Mouse (Mus musculus): Measurements from ENCODE around the gene Tpst1.
A peak's percentile ranks its signal among the peaks of the same experiment; 100 is the strongest.

Gene Tpst1

DNA sequence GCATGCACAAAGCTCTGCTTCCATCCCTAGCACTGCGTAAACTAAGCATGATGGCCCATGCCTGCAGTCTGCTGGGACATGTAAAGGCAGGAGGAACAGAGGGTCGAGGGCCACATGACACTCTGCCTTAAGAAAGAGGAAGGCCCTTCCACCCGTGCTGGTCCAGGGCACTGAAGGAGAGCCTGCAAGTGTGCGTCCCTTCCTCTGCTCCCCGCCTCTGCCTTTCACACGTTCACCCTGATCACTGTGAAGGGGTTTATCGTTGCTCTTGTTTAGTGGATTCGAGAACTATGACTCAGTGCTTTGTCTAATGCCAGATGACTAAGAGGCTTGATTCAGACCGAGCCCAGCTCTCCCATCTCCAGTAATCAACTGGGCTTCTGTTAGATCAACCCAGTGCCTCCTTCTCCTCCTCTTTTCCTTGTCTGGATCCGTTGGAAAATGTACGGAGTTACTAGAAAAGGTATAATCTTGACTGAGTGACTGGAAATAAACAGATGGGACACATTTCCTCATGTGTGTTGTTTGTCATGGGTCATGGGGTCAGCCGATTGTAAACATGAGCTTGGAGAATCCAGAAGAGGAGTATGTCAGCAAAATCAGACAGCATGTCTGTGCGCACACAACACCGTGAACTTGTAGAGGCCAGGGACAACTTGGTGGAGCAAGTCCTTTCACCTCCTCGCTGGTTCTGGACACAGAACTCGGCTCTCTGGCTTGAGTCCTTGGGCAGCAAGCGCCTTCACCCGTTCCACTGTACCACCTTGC, 16.7 kb downstream of the Tpst1 start:
- no peak for DNase-seq (ENCODE audit: low spot score)

DNA sequence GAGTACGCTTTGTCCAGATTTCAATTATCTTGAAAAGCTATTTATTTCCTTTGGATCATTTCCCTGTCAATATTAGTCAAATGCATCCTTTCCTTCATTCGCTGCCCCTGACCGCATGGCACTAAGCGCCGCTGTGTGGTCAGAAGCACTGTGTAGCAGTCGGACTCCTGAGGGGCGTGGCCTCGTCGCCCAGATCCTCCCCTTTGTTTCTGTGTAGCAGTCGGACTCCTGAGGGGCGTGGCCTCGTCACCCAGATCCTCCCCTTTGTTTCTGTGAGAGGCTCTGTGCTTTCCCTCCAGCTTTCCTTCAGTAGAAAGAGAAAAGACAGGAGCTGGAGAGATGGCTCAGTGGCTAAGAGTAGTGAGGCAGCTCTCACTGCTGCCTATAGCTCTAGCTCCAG, 23.6 kb downstream of the Tpst1 start:
- no peak for DNase-seq (ENCODE audit: low spot score)

DNA sequence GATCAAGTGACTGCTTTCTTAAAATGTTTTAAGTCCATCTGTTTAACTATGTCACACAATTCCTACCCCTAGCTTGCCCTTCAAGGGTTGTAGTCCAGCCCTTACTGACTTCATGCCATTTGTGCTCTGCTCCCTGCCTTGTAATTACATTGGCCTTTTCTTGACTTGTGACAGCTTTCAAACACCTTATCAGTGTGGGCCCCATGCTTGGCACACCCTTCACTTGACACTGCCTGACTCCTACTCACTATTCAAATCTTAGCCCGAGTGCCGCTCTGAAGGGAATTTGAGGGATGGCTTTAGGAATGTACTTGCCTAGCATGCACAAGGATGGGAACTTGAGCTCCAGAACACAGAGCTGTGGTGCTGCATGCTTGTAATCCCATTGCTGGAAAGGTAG, 24.7 kb downstream of the Tpst1 start:
- DNase-seq (ENCODE audit: low spot score), result no peak

DNA sequence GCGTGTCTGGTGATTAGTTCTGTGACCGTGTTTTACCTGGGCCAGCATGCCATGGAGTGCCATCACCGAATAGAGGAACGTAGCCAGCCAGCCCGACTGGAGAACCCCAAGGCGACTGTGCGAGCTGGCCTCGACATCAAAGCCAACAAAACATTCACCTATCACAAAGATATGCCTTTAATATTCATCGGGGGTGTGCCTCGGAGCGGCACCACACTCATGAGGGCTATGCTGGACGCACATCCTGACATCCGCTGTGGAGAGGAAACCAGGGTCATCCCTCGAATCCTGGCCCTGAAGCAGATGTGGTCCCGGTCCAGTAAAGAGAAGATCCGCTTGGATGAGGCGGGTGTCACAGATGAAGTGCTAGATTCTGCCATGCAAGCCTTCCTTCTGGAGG, 28.6 kb downstream of the Tpst1 start:
- DNase-seq (ENCODE audit: low spot score), result no peak

DNA sequence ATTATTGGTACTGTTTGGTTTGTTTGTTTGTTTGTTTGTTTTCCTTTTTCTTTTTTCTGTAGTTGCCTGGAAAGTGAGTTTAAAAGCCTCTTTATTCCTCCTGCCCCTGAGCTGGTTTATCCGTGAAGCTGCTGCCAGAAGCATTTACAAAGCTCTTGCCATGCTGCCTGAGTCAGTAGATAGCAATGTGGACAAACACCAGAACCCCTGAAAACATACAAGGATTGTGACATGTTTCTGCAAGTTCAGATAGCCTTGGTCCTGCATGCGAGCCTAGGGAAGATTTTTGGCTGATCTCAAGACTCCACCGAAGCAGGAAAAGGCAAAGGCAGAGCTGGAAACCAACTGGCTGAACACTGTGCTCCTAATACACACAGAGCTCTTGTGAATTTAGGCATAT, 36.2 kb downstream of the Tpst1 start:
- no peak for DNase-seq (ENCODE audit: low spot score)

DNA sequence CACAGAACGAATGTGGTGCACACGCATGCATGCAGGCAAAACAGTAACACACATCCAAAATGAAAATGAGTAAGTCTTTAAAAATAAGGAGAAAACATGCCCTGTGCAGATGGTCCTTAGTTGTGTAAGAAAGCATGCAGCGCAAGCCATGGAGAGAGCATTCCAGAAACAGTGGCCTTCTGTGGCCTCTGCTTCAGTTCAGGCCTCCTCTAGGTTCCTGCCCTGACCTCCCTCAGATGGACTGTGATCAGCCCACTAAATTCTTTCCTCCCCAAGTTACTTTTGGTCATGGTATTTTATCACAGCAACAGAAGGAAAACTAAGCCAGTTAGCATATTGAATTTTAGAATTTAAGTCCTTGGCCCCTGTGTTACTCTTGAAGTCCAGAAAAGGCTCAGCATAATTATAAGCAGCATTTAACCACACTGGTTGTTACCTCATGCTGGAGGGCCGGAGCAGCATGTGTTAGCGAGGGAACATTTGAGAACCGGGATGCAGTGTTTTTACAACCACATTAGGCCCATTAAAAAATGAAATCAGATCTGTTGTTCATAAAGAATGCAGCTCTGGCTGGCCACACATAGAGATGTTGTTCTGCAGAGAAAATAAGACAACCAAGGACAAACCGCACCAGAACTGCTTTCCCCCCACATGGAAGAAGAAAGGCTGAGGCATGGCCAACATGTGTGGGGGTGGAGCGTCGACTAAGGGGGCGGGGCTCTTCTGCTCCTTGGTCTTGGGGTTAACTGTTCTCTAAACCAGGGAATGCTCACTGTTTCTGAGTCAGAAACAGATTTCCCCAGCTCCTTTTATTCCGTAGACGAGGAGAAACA, 37.7 kb downstream of the Tpst1 start:
- no peak for DNase-seq (ENCODE audit: low spot score)

DNA sequence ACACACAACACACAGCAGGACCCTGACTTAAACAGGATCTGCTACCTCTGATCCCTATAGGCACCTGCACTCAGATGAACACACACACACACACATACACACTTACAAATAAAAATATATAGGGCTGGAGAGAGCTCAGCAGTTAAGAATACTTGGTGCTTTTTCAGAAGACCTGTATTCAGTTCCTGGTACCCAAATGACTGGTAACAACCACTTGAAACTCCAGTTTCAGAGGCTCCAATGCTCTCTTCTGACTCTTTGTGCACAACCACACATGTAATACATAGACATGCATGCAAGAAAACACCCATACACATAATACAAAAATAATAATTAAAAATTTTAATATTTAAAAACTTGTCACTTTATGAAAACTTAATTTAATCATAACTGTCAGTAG, 39.5 kb downstream of the Tpst1 start:
- no peak for DNase-seq (ENCODE audit: low spot score)

DNA sequence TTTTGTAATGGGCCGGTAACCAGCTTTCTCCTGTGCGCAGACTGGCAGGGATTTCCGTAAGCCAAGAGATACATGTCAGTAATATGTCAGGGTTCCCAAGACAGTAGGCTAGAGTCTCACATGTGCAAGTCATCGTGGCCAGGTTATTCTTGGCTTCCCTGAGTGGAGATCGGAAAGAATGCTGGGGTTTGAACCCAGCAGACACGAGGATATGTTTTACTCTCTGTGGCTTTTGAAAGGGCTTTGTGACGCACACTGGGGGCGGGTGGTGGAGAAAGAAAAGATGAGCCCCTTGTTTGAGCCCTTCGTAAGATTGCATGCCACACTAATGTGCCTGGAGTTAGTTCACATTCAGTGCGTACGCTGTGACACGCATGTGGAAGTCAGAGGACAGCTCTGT, 43.0 kb downstream of the Tpst1 start:
- no peak for DNase-seq (ENCODE audit: low spot score)

DNA sequence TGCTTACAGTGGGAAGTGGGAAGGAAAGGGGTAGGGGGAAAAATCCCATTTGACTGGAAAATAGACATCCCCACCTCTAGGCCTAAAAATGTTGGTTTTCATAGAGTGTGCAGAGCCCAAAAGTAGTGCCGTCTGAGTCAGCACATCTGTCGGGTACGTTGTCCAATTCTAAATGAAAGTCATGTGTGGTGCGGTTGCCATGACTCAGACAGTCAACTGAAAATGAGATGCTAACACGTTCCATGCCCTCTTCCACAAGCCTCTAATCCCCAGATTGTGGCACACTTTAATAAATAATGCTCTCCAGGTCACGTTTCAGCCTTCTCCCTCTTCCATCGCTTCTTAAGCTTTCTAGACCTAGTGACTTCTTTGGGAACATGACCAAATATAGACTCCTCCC, 43.7 kb downstream of the Tpst1 start:
- no peak for DNase-seq (ENCODE audit: low spot score)

DNA sequence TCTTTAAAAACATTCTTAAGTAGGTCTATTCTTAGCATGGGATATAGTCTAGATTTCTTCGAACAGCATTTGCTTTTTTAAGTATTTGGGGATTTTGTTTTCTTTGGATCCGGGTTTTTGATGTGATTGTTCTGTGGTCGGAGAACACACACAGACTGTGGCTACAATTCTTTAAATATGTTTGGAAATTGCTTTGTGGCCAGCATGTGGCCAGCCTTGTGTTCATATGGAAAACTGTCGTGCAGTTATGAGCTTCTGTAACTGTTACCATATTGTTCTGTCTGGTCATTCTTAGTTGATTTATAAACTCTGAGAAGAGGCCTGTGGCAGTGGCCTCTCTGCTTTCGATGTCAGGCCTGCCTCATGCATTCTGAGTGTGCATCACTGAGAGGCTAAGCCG, 44.8 kb downstream of the Tpst1 start:
- no peak for DNase-seq (ENCODE audit: low spot score)

DNA sequence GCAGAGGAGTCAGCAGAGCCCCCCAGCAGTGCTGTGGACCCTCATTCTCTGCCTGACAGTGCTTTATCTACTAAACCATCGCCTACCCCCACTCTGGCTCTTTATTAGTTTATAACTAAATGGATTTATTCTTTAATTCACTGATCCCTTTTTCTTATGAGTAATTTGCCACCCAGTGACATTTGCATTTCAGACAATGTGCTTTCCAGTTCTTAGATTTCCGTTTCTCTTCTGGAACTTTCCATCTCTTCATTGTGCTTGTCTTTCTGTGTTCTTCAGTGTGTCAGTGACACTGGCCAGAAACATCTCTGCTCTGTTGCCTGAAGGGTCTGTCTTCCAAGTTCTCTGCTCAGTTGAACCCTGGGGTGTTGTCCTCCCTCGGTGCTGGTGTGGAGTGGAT, 46.1 kb downstream of the Tpst1 start:
- DNase-seq (ENCODE audit: low spot score), result no peak

DNA sequence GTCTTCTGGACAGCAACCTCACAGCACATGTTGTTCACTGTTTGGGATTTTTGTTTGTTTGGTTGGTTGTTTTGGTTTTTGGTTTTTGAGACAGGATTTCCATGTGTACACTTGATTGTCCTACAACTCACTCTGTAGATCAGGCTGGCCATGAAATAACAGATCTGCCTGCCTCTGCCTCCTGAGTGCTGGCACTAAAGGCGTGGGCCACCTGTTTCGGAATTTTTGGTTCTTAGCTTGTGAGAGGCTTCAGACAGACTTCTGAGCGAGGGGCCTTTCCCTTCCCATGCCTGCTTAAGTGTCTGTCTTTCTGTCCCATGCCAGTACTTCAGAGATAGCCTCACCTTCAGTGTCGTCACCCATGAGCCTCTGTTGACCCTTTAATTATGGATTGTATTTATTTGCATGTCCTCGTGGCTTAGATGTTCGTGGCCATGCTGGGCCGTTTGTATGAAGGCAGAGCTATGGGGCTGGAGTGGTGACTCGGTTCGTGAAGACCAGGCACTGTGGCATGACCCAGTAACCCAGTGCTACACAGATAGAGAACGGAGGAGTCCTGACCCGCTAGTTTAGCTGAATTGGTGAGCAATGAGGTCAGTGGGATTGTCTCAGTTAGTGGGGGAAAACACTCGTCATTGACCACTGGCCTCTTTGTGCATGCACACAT, 47.1 kb downstream of the Tpst1 start:
- no peak for DNase-seq (ENCODE audit: low spot score)

DNA sequence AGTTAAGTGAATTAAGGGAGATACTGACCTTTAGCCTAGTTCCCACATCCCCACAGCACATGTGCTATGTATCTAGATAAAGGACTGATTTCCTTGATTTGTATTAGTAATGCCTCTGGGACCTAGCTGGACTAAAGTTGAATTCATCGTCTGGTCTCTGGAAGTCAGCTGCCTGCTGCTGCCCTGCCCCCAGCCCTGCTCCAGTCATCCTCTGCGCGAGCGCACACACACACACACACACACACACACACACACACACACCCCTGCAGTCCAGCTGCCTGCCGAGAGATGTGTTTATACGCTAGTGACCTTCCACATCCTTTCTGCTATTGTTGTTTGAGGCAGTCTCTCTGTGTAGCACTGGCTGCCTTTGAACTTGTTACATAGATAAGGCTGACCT, 47.8 kb downstream of the Tpst1 start:
- DNase-seq (ENCODE audit: low spot score), result no peak

DNA sequence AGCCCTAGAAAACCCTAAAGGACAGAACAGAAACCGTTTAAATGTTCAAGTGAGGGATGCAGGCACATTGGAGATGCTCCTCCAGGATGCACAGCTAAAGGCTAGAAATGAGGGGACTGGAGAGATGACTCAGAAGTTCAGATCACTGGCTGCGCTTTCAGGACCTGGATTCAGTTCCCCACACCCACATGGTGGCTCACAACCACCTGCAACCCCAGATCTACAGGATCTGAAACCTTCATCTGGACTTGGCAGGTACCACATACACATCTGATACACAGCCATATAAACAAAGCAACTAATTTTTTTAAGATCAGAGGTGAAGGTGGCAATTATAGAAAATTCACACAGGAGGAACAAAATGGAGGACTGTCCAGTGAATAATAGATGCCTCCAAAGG, 49.2 kb downstream of the Tpst1 start:
- no peak for DNase-seq (ENCODE audit: low spot score)

DNA sequence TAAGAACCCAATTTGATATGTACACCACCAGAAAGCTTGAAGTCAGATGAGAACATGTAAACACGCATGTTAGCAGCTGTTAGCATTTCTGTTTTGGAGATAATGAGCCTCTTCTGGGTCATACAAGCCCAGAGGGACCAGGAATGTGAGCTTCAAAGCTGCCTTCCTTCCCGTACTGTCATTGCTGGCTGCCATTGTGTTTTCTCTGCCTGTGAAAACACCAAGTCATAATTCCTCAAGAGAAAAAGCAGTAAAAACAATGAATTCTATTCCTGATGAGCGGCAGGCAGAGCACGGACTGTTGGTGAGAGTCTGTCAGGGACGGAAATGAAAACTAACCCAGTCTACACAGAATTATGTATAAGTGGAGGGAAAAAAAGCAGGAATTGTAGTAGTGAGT, 51.1 kb downstream of the Tpst1 start:
- no peak for DNase-seq (ENCODE audit: low spot score)

DNA sequence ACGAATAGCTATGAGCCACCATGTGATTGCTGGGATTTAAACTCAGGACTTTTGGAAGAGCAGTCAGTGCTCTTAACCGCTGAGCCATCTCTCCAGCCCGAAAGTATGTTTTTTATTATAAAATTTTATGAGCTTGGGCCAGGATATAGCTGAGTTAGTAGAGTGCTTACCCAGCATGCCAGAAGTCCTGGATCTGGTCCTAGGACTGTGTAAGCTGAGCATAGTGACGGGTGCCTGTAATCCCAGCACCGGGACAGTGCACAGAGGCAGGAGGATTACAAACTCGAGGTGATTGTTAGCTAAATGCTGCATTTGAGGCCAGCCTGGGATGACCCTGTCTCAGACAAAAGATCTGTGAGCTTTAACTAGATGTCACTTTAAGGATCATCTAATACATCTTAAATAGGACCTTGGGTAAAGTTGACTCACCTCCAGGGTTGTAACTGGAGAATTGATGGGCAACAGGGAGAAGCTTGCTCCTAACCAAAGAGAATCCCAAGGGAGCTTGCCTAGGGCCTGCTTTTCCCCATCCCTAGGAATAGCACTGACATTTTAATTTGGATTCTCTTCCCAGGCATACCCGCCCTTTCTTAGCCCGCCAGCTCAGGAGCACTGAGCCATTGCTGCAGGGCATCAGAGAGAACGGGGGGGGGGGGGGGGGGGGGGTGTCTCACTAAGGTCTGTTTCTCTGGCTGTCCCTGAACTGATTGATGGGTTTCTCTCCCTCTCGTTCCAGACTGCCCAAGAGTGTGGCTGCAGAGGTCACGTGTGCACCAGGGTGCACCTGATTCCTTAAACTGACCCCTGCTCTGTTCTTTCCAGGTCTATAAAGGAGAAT, 55.8 kb downstream of the Tpst1 start:
- DNase-seq (ENCODE audit: low spot score), result no peak

DNA sequence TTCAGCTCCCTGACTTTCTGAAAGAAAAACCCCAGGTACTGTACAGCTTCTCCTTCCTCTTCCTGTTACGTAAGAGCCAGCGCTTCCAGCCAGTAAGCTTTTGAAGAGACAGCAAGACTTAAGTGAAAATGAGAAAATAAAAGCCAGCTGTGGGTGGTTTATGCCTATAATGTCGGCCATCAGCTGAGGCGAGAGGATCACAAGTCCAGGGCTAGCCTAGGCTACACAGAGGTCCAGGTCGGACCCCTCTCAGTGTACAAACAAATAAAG, 56.3 kb downstream of the Tpst1 start:
- no peak for DNase-seq (ENCODE audit: low spot score)

DNA sequence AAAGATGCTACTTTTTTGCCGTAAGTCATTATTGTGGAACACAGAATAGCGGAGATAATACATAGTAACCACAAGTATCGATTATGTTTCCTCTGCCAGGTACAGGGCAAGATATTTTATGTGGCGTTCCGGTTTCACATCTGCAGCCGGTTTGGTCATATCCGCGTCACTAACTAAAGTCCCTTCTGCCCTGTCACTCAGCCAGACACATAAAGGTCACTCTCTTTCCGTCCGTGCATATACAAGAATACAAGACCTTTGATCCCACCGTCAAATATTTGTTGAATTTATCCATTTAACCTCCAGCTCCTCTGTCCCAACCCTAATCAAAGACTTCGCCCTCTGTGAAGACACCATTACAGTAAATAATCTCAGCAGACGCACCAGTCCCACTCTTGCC, 63.5 kb downstream of the Tpst1 start:
- DNase-seq (ENCODE audit: low spot score), result no peak

DNA sequence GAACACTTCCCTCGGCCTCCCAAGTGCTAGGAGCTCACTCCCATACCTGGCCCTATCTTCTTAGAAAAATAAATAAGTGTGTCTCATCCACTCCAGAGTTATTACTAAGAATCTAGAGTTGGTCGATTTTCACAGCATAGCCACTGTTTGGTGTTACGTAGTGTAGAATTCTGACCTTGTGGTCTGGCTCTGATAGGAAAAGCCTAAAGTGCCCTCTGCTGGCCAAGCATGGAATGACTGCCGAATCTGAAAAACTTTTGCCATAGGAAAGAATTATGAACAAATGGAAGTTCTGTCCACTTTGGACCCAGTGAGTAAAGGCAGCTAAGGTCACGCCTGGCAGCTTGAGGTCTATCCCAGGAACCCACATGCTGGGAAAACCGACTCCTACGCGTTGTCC, 66.3 kb downstream of the Tpst1 start:
- peak; percentile 49 for DNase-seq (ENCODE audit: low spot score)

DNA sequence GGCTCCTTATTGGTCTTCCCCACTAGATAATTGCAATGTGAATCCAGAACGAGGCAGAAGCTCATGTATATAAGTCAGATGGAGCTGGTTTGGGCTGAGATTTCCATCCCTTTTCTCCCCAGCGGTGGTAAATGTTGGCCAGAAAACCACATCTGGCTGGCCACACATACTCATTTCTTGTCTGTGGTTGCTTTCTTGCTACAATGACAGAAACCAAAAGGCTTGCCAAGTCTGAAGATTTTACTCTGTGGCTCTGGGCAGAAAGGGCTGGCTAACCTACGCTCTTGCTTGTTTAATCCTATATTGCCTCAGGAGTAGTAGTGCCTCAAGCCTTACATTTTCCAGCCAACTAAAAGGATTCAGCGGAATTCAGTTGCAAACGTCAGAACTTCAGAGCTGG, 68.0 kb downstream of the Tpst1 start:
- DNase-seq (ENCODE audit: low spot score), result no peak

DNA sequence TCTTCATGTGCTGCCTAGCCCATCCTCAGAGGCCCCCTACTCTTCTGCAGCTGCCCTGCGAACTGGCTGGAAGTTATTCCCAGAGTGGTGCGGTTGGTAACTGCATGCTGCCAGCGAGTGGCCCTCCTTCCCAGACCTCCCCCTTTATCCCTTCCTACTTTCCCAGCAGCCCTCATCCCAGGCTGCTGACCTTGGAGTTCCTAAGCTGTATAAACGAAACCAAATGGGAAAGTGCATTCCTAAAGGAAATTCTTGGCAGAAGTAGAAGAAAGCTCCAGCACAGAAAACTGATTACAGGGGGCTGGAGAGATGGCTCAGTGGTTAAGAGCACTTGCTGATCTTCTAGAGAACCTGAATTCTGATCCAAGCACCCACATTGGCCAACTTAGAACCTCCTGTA, 68.9 kb downstream of the Tpst1 start:
- no peak for DNase-seq (ENCODE audit: low spot score)

DNA sequence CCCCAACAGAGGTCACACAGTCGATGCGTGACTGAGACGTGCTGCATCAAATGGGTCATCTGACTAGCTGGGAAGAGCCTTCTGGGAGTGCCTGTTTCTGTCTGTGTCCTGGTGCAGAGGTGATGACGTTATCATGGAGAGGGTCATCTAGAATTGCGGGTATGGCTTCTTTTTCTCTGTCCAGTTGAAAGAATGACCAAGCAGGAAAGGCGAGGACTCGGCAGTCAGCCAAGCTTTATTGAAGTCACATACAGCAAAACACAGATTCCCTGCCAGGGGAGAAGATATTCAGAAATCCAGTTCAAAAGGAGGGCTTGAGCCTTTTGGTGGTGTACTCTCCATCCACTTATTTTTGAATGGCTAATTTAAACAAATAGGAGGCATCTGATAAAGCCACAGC, 70.0 kb downstream of the Tpst1 start:
- no peak for DNase-seq (ENCODE audit: low spot score)

DNA sequence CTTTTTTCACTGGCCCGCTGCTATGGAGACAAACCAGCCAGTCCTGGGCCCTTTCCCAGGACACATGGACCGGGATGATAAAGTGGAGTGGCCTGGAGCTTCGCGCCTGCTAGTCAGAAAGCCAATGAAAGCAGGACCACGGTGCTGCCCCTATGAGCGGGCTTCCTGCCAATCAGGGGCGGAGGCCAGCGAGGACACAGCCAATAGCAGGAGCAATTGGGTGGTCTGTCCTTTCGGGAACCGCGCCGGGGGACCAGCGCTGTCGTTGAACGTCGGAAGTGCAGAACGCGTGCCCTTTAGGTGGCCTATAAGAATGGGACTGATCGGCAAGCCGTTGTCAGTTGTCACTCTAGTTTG, 70.8 kb downstream of the Tpst1 start:
- DNase-seq (ENCODE audit: low spot score), result no peak

All from T-cell, adult 2 months (primary cell).